Comparison of ENCODE assay signal across 8 mouse cellular contexts in the genomic region with DNA sequence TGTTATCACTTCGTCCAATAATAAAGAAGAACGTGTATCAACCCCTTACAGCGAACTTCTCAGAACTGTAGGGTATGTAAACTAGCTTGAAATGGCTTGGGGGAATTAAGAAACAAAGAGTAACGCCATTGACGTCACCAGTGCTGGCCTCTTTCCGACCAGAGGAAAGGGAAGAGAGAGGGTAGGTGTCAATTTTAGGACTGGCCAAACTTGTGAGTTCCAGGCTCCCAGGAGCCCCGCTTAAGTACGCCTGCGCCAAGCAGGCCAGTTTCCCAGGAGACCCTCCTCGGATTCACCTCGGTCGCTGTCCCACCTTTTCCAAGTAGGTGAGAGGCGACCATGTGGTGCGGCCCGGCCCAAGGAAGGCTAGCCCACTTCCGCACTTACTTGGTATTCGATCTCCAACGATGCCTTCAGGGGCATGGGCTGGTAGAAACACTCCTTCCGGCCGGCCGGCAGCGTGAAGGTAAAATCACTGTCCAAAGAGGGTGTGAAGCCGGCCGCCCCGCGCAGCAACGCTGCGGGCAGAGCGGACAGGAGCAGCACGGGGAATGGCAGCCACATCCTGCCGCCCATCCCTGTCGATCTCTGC. TPM values are rescaled to one million over a fixed set of nuclear protein-coding genes. Genes with fewer than 3 reads are reported as not detected.
DNase-seq lines count a peak whose midpoint lies in the region; ATAC-seq lines count a peak whose summit lies in the region.

No protein-coding gene starts in this region.

- no peaks in the 10 kb centered on the region for H3K9me3 ChIP-seq in forebrain, embryonic 11.5 days (ENCODE audit: control insufficient read depth, low read length)
- no peaks in the 10 kb centered on the region for H3K9me3 ChIP-seq in hindbrain, embryonic 12.5 days (replicated peaks)
- no peaks in the 10 kb centered on the region for H3K9me3 ChIP-seq in liver, embryonic 15.5 days (replicated peaks)

- H3K4me2 ChIP-seq in forebrain, embryonic 11.5 days (ENCODE audit: low read depth, low read length, severe bottlenecking), result peak overlapping the region; percentile 79
- H3K4me2 ChIP-seq in hindbrain, embryonic 12.5 days (replicated peaks), result peak overlapping the region; percentile 68
- peak overlapping the region; percentile 96 for H3K4me2 ChIP-seq in liver, embryonic 15.5 days

- no peaks in the 10 kb centered on the region; the same call in 1 of the 2 replicates for H3K4me1 ChIP-seq in forebrain, embryonic 11.5 days (replicated peaks; ENCODE audit: control insufficient read depth, insufficient read depth, low read length)
- peaks cover 8% of the 10 kb centered on the region for H3K4me1 ChIP-seq in hindbrain, embryonic 12.5 days
- peaks cover 16% of the 10 kb centered on the region for H3K4me1 ChIP-seq in liver, embryonic 15.5 days (replicated peaks)

- H3K36me3 ChIP-seq in forebrain, embryonic 11.5 days (ENCODE audit: control insufficient read depth, insufficient read depth, low read length), result no peaks in the 10 kb centered on the region
- H3K36me3 ChIP-seq in hindbrain, embryonic 12.5 days, result 0 out of 2 replicates have a peak, but pooled peaks cover 7% of the 10 kb centered on the region
- H3K36me3 ChIP-seq in liver, embryonic 15.5 days (replicated peaks), result peaks cover 18% of the 10 kb centered on the region

- peak overlapping the region; percentile 72 for H3K9ac ChIP-seq in forebrain, embryonic 11.5 days (ENCODE audit: low read length)
- H3K9ac ChIP-seq in hindbrain, embryonic 12.5 days, result peak overlapping the region; percentile 86
- H3K9ac ChIP-seq in liver, embryonic 15.5 days, result peak overlapping the region; percentile 74

- DNase-seq in kidney, adult 9 months, result peak; percentile 58
- DNase-seq in kidney, adult 18-20 months, result no peak
- peak; percentile 77 for DNase-seq in adrenal gland, adult 2 months
- DNase-seq in forebrain, embryonic 11.5 days (ENCODE audit: low spot score), result no peak
- peak; percentile 59 for DNase-seq in naive thymus-derived CD4-positive, alpha-beta T cell, adult 2 months (ENCODE audit: low read depth)
- no peak for DNase-seq in left cerebral cortex, postnatal 36 days (ENCODE audit: low spot score in 2 of 2)

- ATAC-seq in forebrain, embryonic 11.5 days (replicated peaks; ENCODE audit: low FRiP score), result no peak; the same call in 1 of the 2 replicates
- no peak for ATAC-seq in hindbrain, embryonic 12.5 days (ENCODE audit: low FRiP score)
- peak; percentile 39 for ATAC-seq in liver, embryonic 15.5 days (ENCODE audit: insufficient read depth)

- H3K27me3 ChIP-seq in forebrain, embryonic 11.5 days (ENCODE audit: control insufficient read depth, insufficient read depth, low read length), result no peaks in the 10 kb centered on the region
- no peaks in the 10 kb centered on the region for H3K27me3 ChIP-seq in hindbrain, embryonic 12.5 days
- H3K27me3 ChIP-seq in liver, embryonic 15.5 days, result no peaks in the 10 kb centered on the region

- peak overlapping the region; percentile 46 for H3K27ac ChIP-seq in forebrain, embryonic 11.5 days (ENCODE audit: low read depth, low read length)
- peak overlapping the region; percentile 88 for H3K27ac ChIP-seq in hindbrain, embryonic 12.5 days
- peak overlapping the region; percentile 90 for H3K27ac ChIP-seq in liver, embryonic 15.5 days (replicated peaks)

- WGBS in forebrain, embryonic 11.5 days, result under 1% methylated on average over 32 of the region's 32 CpGs
- under 1% methylated on average over 32 of the region's 32 CpGs for WGBS in hindbrain, embryonic 12.5 days
- WGBS in liver, embryonic 15.5 days (ENCODE audit: insufficient replicate concordance), result under 1% methylated on average over 32 of the region's 32 CpGs

- intact Hi-C loops in left cerebral cortex, postnatal 36 days (cut with DNase I), result loop anchor here (1.0 to 5.0 kb wide), 2 partner anchors 136 to 180 kb away; partner anchors contain the start of genes Dr1 and Pigg

- H3K4me3 ChIP-seq in forebrain, embryonic 11.5 days (ENCODE audit: low read depth, low read length), result peak overlapping the region; percentile 76
- peak overlapping the region; percentile 88 for H3K4me3 ChIP-seq in hindbrain, embryonic 12.5 days
- H3K4me3 ChIP-seq in liver, embryonic 15.5 days (replicated peaks), result peak overlapping the region; percentile 75

RNA-seq across cellular contexts. Expression of gene Tmed5, which starts 0.5 kb away (rescaled TPM):
- total RNA-seq in adrenal gland, adult 2 months (2021), result 10 to 100 TPM; 61.8 to 92.0 TPM
- 214 and 243 TPM in 2 replicates for polyA plus RNA-seq in adrenal gland, adult 2 months (2012; rRNA removed)
- 31.8 and 35.2 TPM in 2 replicates for polyA plus RNA-seq in forebrain, embryonic 11.5 days (2014; fragmentation: Nextera tagmentation; extraction: Ambion mirVana)
- polyA plus RNA-seq in hindbrain, embryonic 12.5 days (2016; fragmentation: Nextera tagmentation; extraction: Ambion mirVana), result 26.5 and 30.4 TPM in 2 replicates
- 18.0 and 22.1 TPM in 2 replicates for polyA plus RNA-seq in liver, embryonic 15.5 days (2015; fragmentation: Nextera tagmentation; extraction: Ambion mirVana)
- 10 to 100 TPM; 25.2 to 27.5 TPM for total RNA-seq in left cerebral cortex, postnatal 36 days (2021)

RNA-seq across cellular contexts. Expression of gene Ccdc18, which starts 0.7 kb away (rescaled TPM):
- 1 to 10 TPM in 1 of 2 experiments, under 1 TPM in 1; 0.62 to 1.5 TPM for total RNA-seq in adrenal gland, adult 2 months (2021)
- polyA plus RNA-seq in adrenal gland, adult 2 months (2012; rRNA removed), result 0.10 TPM in 1 of 2 replicates, not detected in the other
- 13.9 and 15.8 TPM in 2 replicates for polyA plus RNA-seq in forebrain, embryonic 11.5 days (2014; fragmentation: Nextera tagmentation; extraction: Ambion mirVana)
- 7.3 and 7.7 TPM in 2 replicates for polyA plus RNA-seq in hindbrain, embryonic 12.5 days (2016; fragmentation: Nextera tagmentation; extraction: Ambion mirVana)
- polyA plus RNA-seq in liver, embryonic 15.5 days (2015; fragmentation: Nextera tagmentation; extraction: Ambion mirVana), result 3.7 and 4.6 TPM in 2 replicates
- 1 to 10 TPM; 1.3 to 1.6 TPM for total RNA-seq in left cerebral cortex, postnatal 36 days (2021)

Comparison
In these comparisons a context has a peak if more than half of its experiments do, and no peak if none do; other contexts are left out.
1. DNase-seq: peak in kidney, adult 9 months (single experiment), adrenal gland, adult 2 months (single experiment) and naive thymus-derived CD4-positive, alpha-beta T cell, adult 2 months (single experiment); none in kidney, adult 18-20 months (single experiment), forebrain, embryonic 11.5 days (single experiment) and left cerebral cortex, postnatal 36 days (0 of 2).
2. Peak in every context shown above with its lines, with median percentiles within 50 percentile points of each other: H3K27ac ChIP-seq, H3K4me2 ChIP-seq, H3K4me3 ChIP-seq and H3K9ac ChIP-seq.